ENCODE assay signal across 9 mouse cellular contexts in the genomic region with DNA sequence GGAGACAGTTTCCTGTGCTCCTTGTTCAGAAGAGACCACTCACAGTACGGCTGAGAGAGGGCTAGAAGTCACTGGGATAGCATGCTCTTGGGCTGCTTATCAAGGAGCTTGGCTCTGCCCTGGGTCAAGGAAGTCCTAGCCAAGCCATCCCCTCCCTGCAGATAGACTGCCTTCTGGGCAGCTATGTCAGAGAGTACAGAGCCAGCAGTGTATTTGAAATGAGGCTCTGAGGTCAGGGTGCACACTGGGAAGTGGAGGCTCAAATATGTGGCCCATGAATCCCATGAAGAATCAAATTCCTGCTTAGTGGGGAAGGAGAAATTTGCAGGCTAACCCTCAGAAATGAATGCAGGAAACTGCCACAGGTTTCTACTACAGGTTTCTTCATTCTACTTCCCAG. TPM values are rescaled to one million over a fixed set of nuclear protein-coding genes. Genes with fewer than 3 reads are reported as not detected.
DNase-seq lines count a peak whose midpoint lies in the region; ATAC-seq and TF ChIP-seq lines count a peak whose summit lies in the region.
"Had no signal": no experiment of that assay in that cellular context is flagged by ENCODE, and none has a peak within 500 bp of the region (broad histone marks: within the 10 kb centered on the region; RNA-seq: fewer than 3 reads in every experiment).

No protein-coding gene starts in this region.

- peaks cover 37% of the 10 kb centered on the region for H3K4me1 ChIP-seq in heart, postnatal 0 days (ENCODE audit: control insufficient read depth, insufficient read depth)
- H3K4me1 ChIP-seq in limb, embryonic 10.5 days = peaks cover 40% of the 10 kb centered on the region

- intact Hi-C loops in left cerebral cortex, adult 2 months (cut with DNase I) = loop anchor here (10.0 kb wide), 1 partner anchor 590 kb away; no protein-coding TSS in a partner anchor
- intact Hi-C loops in left cerebral cortex, postnatal 25 days (cut with DNase I) = no loop called here

- no peak for TF ChIP-seq CTCF in left cerebral cortex, adult 2 months (IDR thresholded peaks at IDR 0.05)
- TF ChIP-seq CTCF in heart, postnatal 0 days (IDR thresholded peaks at IDR 0.05; ENCODE audit: low read depth) = no peak

- DNase-seq in left cerebral cortex, adult 2 months (ENCODE audit: extremely low spot score in 1 of 2, low spot score in 2 of 2) = no peak
- DNase-seq in left cerebral cortex, postnatal 25 days (ENCODE audit: low spot score in 2 of 2) = no peak
- DNase-seq in cerebellum, postnatal 25 days = peak; percentile 61 to 72
- DNase-seq in heart, postnatal 0 days (ENCODE audit: low spot score) = no peak
- no peak for DNase-seq in limb, embryonic 10.5 days (ENCODE audit: low spot score)
- DNase-seq in adrenal gland, adult 8-10 months = no peak

- peaks cover 74% of the 10 kb centered on the region for H3K79me2 ChIP-seq in myocyte (ENCODE audit: control insufficient read depth, insufficient read depth)

- 0 out of 2 replicates have a peak, but pooled peaks cover 3% of the 10 kb centered on the region for H3K36me3 ChIP-seq in heart, postnatal 0 days (replicated peaks; ENCODE audit: control insufficient read depth, insufficient read depth, low read length)
- H3K36me3 ChIP-seq in myocyte (ENCODE audit: control insufficient read depth, insufficient read depth) = no peaks in the 10 kb centered on the region
- no peaks in the 10 kb centered on the region for H3K36me3 ChIP-seq in limb, embryonic 10.5 days
- H3K36me3 ChIP-seq: stomach, embryonic 15.5 days had no signal

- H3ac ChIP-seq in myocyte (ENCODE audit: control insufficient read depth, insufficient read length) = no peak overlapping the region

- no peak for ATAC-seq in heart, postnatal 0 days (ENCODE audit: insufficient read depth, low read depth)

- TF ChIP-seq EP300 in heart, postnatal 0 days (IDR thresholded peaks at IDR 0.05; ENCODE audit: low read depth) = no peak

- no peaks in the 10 kb centered on the region for H3K9me3 ChIP-seq in heart, postnatal 0 days (replicated peaks; ENCODE audit: control insufficient read depth, low read length)
- H3K9me3 ChIP-seq in limb, embryonic 10.5 days (replicated peaks) = no peaks in the 10 kb centered on the region
- H3K9me3 ChIP-seq: stomach, embryonic 15.5 days had no signal

- no peaks in the 10 kb centered on the region for H3K27me3 ChIP-seq in heart, postnatal 0 days (ENCODE audit: control insufficient read depth, insufficient read depth, low read length)
- no peaks in the 10 kb centered on the region for H3K27me3 ChIP-seq in myocyte (ENCODE audit: control insufficient read depth, insufficient read depth, insufficient read length)
- no peaks in the 10 kb centered on the region for H3K27me3 ChIP-seq in limb, embryonic 10.5 days (ENCODE audit: low read depth, poor library complexity, severe bottlenecking)
- H3K27me3 ChIP-seq: stomach, embryonic 15.5 days had no signal

- 19% methylated on average over 1 of the region's 1 CpGs for WGBS in heart, postnatal 0 days
- WGBS in limb, embryonic 10.5 days = 74% methylated on average over 1 of the region's 1 CpGs

- peak overlapping the region; percentile 99 for H3K4me3 ChIP-seq in left cerebral cortex, adult 2 months
- no peak overlapping the region for H3K4me3 ChIP-seq in heart, postnatal 0 days (ENCODE audit: low read depth, low read length)
- no peak overlapping the region for H3K4me3 ChIP-seq in myocyte
- H3K4me3 ChIP-seq in limb, embryonic 10.5 days = no peak overlapping the region

- peak overlapping the region; percentile 99 for H3K27ac ChIP-seq in left cerebral cortex, adult 2 months
- H3K27ac ChIP-seq in heart, postnatal 0 days (ENCODE audit: low read depth) = peak overlapping the region; percentile 61; the same call in 1 of the 2 replicates
- no peak overlapping the region for H3K27ac ChIP-seq in limb, embryonic 10.5 days
- H3K27ac ChIP-seq: stomach, embryonic 15.5 days had no signal

- H3K9ac ChIP-seq in heart, postnatal 0 days (replicated peaks; ENCODE audit: low read depth, low read length) = 0 out of 2 replicates have a peak overlapping the region, but pooled peaks have one; percentile 6
- H3K9ac ChIP-seq: stomach, embryonic 15.5 days had no signal

- no peak for TF ChIP-seq POLR2A in myocyte (IDR thresholded peaks at IDR 0.05; ENCODE audit: insufficient read length, low read depth)

- peak overlapping the region; percentile 87; the same call in 1 of the 2 replicates for H3K4me2 ChIP-seq in heart, postnatal 0 days (ENCODE audit: low read depth, low read length)
- peak overlapping the region; percentile 71 for H3K4me2 ChIP-seq in myocyte (ENCODE audit: low read depth)

TF ChIP-seq in myocyte, 11 proteins besides CTCF, POLR2A, EP300 and RAD21:
- TF ChIP-seq REST (IDR thresholded peaks at IDR 0.05; ENCODE audit: insufficient read depth, insufficient read length) (no peak), MAX (IDR thresholded peaks at IDR 0.05; ENCODE audit: low read depth) (no peak), TCF3 (IDR thresholded peaks at IDR 0.05; ENCODE audit: insufficient read length, low read depth) (no peak), POLR2AphosphoS2 (IDR thresholded peaks at IDR 0.05; ENCODE audit: insufficient read length, low read depth) (no peak), MYOD1 (IDR thresholded peaks at IDR 0.05; ENCODE audit: control insufficient read depth in 1 of 3, insufficient read length in 2 of 3, low read depth in 2 of 3) (no peak), MYOG (IDR thresholded peaks at IDR 0.05; ENCODE audit: control insufficient read depth in 1 of 3, insufficient read depth in 1 of 3, insufficient read length in 2 of 3, low read depth in 2 of 3) (no peak), TCF12 (IDR thresholded peaks at IDR 0.05; ENCODE audit: insufficient read depth, poor library complexity, severe bottlenecking) (no peak), USF1 (IDR thresholded peaks at IDR 0.05; ENCODE audit: low read depth) (no peak), E2F4 (IDR thresholded peaks at IDR 0.05; ENCODE audit: insufficient read depth) (no peak), SRF (IDR thresholded peaks at IDR 0.05; ENCODE audit: control insufficient read depth, insufficient read length, low read depth) (no peak), CEBPB (IDR thresholded peaks at IDR 0.05; ENCODE audit: insufficient read depth, poor library complexity, severe bottlenecking) (no peak)

RNA-seq across cellular contexts. Expression of a gene that starts 4.2 kb away (rescaled TPM):
- total RNA-seq in left cerebral cortex, adult 2 months (2021) = 100 to 1,000 TPM; 179 to 199 TPM
- 100 to 1,000 TPM; 161 to 167 TPM for total RNA-seq in left cerebral cortex, postnatal 25 days (2021)
- 40.7 and 47.4 TPM in 2 replicates for total RNA-seq in heart, postnatal 0 days (2014; rRNA removed; ENCODE audit: low replicate concordance)
- polyA plus RNA-seq in heart, postnatal 0 days (2015; fragmentation: Nextera tagmentation; extraction: Ambion mirVana) = 26.0 and 26.5 TPM in 2 replicates
- polyA plus RNA-seq in myocyte (2012; fragmentation: generic; extraction: Trizol) = 30.4 TPM
- 17.2 and 17.9 TPM in 2 replicates for polyA plus RNA-seq in limb, embryonic 10.5 days (2016; fragmentation: Nextera tagmentation; extraction: Ambion mirVana)
- 10 to 100 TPM; 56.8 to 83.6 (median 74.3) TPM for total RNA-seq in adrenal gland, adult 8-10 months (2022)

RNA-seq across cellular contexts. Expression of a gene that starts 17.9 kb away (rescaled TPM):
- total RNA-seq in left cerebral cortex, adult 2 months (2021) = not detected
- total RNA-seq in left cerebral cortex, postnatal 25 days (2021) = not detected
- not detected in 2 replicates for total RNA-seq in heart, postnatal 0 days (2014; rRNA removed; ENCODE audit: low replicate concordance)
- 0.11 and 0.15 TPM in 2 replicates for polyA plus RNA-seq in heart, postnatal 0 days (2015; fragmentation: Nextera tagmentation; extraction: Ambion mirVana)
- polyA plus RNA-seq in myocyte (2012; fragmentation: generic; extraction: Trizol) = 0.17 TPM
- not detected in 2 replicates for polyA plus RNA-seq in limb, embryonic 10.5 days (2016; fragmentation: Nextera tagmentation; extraction: Ambion mirVana)
- under 1 TPM in 1 of 4 experiments, not detected in 3; 0.45 TPM for total RNA-seq in adrenal gland, adult 8-10 months (2022)
- total RNA-seq: heart, postnatal 10 days had no signal

Comparison
In these comparisons a context has a peak if more than half of its experiments do, and no peak if none do; other contexts are left out.
1. DNase-seq: peak in cerebellum, postnatal 25 days (2 of 2); none in left cerebral cortex, adult 2 months (0 of 2), left cerebral cortex, postnatal 25 days (0 of 2), heart, postnatal 0 days (single experiment), limb, embryonic 10.5 days (single experiment) and adrenal gland, adult 8-10 months (single experiment).